Mouse (Mus musculus) B cell, adult 2 months (primary cell): ENCODE results near the gene Kcnd1.

Source experiments
- DNase-seq, 2 experiments: peaks; one replicate each; pipeline ENCODE4 v3.0.0; 2022

Kcnd1 gene

DNA sequence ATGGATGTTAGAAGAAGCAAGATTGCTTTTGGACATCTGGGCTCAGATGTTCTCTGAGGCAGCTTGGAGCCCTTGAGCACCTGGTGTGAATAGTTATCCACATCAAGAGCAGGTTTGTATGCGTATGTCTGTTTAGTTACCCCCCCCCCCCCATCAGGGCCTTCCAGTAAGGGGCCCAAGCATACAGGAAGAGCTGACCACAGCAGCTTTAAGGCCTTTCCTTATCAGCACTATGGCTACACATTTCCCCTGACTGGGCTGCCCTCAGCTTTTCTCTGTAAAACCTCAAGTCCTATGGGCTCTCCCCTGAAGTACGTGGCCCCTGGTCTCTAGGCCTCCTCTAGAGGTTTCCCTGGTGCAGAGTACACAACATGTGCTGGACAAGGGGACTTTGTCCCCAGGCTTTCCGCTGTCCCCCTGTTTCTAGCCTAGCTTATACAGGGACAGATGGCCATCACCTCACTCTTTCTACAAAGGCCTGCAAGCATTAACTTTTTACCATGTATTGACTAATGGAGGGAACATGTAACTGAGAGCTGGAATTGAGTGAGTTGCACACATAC lies 37.2 kb downstream of the Kcnd1 start:
- DNase-seq = no peak

DNA sequence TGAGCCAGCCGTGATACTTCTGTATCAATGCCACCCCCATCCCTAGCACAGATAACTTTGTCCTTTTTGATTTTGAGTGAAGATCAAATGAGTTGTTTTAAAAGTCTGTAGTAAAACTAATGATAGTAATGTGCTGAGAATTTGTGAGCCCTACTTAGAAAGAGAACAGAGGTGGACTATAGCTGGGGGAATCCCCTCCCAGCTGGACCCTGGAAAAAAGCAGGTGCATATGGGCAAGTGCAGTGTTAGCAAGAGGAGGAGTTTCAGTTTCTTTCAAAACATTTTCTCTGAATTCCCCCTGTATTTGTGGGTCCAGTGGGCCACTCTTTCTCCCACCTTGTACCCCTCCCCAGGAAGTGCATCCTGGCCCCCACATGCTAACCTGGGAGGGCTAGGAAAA lies 41.1 kb downstream of the Kcnd1 start:
- no peak for DNase-seq

DNA sequence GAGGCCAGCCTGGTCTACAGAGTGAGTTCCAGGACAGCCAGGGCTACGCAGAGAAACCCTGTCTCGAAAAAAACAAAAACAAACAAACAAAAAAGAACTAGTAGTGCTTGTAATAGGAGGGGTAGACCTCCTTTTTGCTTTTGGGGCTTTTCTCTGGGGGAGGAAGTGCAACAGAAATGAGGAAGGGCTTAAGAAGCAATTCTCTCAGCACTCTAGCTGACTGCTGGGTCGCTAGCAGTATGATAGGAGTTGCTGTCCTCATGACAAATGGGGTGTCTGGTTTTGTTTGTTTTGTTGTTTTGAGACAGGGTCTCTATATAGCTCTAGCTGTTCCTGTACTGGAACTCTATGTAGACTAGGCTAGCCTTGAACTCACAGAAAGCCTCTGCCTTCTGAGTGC lies 42.5 kb downstream of the Kcnd1 start:
- peak; percentile 31 to 35 for DNase-seq

DNA sequence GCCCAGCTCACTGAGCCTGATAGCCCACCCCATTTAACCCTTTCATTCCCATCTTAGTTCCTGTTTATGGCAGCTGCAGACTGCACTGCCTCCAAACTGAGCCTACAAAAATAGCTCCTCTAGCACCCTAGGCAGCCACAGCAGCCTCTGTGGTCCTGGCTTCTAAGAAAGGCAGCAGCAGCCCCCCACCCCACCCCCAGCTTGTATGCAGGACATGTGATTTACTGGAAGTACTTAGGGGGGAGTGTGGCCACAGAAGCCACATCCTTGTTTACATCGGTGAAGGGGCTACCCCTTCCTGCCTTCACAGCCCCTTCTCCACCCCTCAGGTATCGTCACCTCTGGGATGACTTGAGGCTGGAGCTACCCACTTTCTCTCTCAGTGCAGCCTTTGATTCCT lies 43.3 kb downstream of the Kcnd1 start:
- peak; percentile 29 to 32 for DNase-seq

DNA sequence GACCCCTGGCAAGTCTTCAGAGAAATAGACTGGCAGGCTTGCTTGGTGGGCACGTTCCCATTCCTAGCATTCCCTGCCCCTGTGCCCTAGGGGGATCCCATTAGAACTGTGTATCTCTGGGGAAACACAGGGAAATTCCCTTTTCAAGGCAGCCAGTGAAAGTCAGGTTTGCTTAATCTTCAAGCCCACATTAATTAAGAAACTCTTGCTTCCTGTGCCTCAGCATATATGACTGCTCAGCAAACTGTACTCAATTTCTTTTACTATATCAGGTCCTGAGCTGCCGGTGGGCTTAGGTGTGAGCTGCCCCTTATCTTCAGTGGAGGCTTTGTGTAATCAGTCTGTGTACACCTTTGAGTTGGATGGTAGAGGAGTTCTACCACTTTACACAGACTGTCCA lies 43.7 kb downstream of the Kcnd1 start:
- DNase-seq = no peak

DNA sequence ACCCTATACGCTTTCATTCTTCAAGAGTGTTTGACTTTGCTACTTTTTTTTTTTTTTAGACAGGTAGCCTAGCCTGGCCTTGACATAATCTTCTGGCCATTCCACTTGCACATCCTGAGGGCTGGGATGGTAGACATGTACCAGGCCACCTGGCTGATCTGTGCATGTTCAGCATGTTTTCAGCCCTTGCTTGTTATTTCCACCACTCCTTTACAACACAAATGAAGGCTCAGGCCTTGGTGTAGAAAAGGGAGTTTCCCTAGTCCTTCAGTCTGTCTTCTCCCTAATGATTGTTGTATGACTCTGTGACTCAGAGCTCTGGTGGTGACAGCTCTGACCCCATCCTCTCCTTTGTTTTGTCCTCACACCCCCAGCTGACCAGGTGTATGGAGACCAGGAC lies 45.1 kb downstream of the Kcnd1 start:
- no peak for DNase-seq

DNA sequence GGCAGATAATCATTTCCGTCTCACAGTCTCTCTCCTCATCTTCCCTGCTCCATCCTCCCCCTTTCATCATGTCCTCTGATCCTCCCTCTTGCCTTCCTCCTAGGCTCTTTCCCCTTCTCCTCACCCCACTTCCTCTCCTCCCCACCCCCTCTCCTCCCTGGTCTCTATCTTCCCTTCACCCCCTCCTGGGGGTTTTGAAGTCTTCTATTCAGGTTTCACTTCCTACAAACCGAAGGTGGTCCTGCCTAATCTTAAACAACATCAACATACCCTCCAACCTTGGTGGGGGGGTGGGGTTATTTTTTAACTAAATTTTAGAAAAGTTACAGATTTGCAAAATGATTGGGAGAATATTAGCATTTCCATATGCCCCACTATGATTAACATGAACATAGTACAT lies 46.4 kb downstream of the Kcnd1 start:
- DNase-seq = no peak

DNA sequence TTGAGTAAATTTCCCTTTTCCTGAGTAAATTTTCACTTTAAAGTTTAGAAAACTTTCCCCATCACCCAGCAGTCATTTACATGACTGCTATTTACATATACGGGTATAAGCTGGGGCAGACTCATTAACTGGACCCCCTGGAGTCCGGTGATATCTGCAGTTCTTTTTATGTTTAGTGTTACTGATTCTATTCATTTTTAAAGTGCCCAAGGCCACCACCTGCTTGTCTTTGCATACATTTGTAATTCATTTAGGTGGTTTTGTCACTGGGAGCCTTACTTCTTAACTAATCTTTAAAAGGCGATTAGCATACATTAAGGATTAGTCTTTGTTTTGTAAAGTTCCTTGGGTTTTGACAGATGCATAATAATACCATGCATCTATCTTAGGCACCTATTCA lies 47.7 kb downstream of the Kcnd1 start:
- no peak for DNase-seq

DNA sequence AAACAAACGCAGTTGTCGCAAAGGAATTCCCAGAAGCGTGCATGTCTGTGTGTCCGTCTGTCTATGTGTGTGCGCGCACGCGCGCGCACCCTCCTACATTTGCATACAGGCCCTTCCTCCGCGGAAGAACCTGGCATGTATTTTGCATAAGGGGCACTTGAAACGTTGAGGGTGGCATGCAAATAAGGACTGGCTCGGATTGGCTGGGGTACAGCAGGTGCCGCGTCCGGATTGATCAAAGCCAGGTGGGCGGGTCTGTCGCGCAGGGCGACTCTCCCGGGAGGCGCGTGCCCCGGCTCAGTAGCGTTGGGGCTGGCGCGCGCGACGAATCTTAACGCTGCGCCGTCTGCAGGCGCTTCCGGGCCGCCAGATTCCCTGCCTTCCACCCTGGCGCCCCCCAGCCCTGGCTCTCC lies 55.9 kb downstream of the Kcnd1 start, which contains the start of gene Pim2:
Pim2 (plus strand) TSS at position 256 of the 413 bp plus-strand sequence.
- DNase-seq = peak; percentile 86 to 88

DNA sequence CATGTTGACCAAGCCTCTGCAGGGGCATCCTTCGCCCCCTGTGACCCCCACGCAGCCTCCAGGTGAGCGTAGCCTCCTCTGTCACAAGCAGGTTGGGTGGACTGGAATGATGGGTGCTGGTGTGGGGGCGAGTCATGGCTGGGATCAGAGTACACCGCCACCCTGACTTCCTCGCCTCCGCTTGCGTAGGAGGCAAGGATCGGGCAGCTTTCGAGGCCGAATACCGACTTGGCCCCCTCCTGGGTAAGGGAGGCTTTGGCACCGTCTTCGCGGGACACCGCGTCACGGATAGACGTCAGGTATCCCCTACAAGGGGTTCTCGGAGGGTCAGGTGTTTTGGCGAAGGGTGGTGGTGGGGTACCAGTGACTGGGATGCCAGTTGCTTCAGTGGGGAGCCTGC lies 56.4 kb downstream of the Kcnd1 start:
- DNase-seq = peak; percentile 27 to 30

DNA sequence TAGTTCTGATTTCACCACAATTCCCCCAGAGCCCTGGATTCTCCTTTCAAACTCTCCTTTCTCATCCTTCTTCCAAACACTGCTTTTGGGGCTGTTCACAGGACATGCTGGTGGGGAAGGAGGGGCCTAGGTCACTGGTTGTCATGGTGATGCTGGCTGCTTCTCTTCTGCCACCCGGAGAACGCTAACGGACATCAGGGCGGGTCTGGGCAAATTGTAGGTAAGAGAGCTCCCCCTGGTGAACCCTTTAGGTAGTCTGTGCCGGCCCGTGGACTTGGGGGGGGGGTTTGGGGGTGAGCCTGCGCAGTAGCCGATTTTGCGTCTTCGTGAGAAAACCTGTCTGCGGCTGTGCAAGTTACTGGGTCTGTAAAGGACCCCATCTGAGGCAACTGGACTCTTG lies 57.7 kb downstream of the Kcnd1 start:
- peak; percentile 75 for DNase-seq

DNA sequence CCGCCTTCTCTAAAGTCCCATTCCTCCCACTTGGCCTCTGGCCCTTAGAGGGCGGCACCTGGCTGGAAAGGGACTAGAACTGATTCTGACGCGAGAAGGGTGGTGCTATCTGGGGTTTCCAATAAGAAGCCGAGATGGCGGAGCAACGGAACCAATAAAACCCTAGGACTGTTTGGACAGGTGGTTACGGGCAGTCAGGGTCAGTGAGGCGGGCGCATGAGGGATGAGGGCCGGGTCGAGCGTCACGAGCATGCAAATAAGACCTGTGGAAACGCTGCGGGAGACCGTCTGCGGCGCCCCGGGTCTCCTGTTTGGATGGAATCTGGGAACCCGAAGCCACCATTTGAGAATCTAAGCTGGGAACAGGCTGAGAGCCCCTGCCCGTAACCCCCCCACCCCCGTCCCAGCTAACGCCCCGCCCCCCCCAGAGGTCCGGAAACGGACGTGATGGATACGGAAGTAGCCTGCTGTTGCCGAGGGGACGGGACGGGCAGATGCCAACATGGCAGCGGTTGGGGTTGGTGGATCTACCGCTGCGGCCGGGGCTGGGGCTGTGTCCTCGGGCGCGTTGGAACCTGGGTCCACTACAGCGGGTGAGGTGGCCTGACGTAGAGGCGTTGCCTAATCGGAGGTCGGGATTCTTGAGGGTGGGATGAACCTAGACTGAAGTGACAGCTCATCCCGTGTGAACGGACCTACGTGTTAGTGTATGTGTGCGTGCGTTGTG lies 61.9 kb downstream of the Kcnd1 start, which contains the start of gene Slc35a2:
Slc35a2 (plus strand) TSS at position 188 of the 727 bp plus-strand sequence.
- DNase-seq = peak; percentile 76 to 77
